Mouse (Mus musculus) brown adipose tissue, adult 24 weeks (tissue): ENCODE measurements at regions not wholly inside any gene's neighbourhood (a gene's known extent, or its start where the extent isn't known, plus 50 kb on each side); places are given as distances from the start of the nearest gene placed in this dataset.

Experiments used
- H3K27ac ChIP-seq: fragments of 200-500 bp; replicated peaks from 2 replicates; pipeline ENCODE4 v1.5.1; 2012; ENCODE audit warnings: low read depth, mild to moderate bottlenecking, low read length
- H3K4me1 ChIP-seq: fragments of 200-500 bp; 2 replicates; pipeline ENCODE4 v1.6.1; 2012; ENCODE audit warnings: low read length, mixed read lengths; ENCODE audit not compliant: control insufficient read depth, insufficient read depth, insufficient read length
- H3K4me3 ChIP-seq: fragments of 200-500 bp; 2 replicates; pipeline ENCODE4 v1.5.1; 2012; ENCODE audit warnings: low read depth, mild to moderate bottlenecking, low read length, moderate library complexity; ENCODE audit not compliant: insufficient read depth

- Histone ChIP-seq H3K27ac (no peak overlapping the region), H3K4me1 (no peaks in the 10 kb centered on the region), H3K4me3 (no peak overlapping the region)
Observed at GRCm38 (mm10) chr7:129819651-129820050, 228.0 kb downstream of the Wdr11 start.

GRCm38 (mm10) chr7:129828970-129829369 lies 237.3 kb downstream of the Wdr11 start:
- Histone ChIP-seq H3K4me3 (no peak overlapping the region), H3K27ac (no peak overlapping the region), H3K4me1 (no peaks in the 10 kb centered on the region)

DNA sequence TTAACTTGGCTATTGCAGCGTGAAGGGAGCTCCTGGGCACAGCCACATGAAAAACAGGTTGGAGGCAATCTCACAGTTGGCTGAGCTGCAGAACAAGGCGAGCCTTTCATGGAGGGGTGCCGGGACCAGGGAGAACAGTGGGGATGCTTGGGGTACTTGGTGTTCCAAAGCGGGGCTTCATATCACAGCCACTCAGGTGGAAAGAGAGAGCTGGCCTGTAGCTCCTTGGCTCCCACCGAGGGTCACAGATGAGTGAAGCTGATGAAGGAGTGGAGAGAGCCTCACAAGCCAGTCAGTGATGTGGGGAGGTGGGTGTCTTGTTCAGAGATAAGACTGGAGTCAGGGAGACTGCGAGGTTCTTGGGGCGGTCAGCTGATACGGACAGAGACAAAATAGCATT lies 241.2 kb downstream of the Wdr11 start:
- no peak overlapping the region for H3K27ac ChIP-seq
- H3K4me1 ChIP-seq, result no peaks in the 10 kb centered on the region
- no peak overlapping the region for H3K4me3 ChIP-seq

DNA sequence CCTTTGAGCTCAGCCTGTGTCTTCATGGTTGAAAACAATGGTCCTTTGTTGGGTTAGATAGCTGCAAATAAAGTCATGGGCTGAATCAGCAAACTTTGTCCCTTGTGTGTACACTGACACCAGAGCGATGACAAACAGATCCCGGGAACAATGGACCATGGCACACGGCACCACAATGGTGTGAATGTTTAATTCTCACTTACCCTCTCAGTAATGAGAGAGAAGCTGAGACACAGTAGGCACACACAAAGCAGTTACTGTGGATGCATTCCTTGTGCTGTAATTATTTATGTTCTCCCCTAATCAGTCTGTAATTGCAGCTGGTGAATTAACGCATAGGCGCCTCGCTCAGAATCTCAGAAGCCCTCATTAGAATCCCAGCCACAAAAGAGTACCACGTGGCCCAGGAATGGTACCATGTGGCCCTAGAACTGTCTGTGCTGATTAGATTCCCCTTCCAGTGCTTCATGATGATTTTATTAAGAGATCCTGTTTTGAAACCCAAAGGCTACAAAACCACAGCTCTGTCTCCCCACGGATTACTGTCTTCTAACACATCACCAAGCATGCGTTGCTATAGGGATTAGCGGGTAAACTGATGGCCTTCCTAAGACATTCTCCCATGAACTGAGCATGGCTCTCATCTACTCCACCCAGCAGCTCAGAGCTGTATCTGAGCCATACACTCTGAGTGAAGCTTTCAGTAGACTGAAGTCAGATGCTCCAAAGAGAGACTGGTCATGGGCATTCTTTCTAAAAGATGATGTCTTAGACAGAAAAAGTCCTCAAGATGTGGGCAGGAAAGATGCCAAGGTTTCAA lies 250.8 kb downstream of the Wdr11 start:
- H3K4me3 ChIP-seq, result no peak overlapping the region
- no peak overlapping the region for H3K27ac ChIP-seq
- H3K4me1 ChIP-seq, result no peaks in the 10 kb centered on the region

DNA sequence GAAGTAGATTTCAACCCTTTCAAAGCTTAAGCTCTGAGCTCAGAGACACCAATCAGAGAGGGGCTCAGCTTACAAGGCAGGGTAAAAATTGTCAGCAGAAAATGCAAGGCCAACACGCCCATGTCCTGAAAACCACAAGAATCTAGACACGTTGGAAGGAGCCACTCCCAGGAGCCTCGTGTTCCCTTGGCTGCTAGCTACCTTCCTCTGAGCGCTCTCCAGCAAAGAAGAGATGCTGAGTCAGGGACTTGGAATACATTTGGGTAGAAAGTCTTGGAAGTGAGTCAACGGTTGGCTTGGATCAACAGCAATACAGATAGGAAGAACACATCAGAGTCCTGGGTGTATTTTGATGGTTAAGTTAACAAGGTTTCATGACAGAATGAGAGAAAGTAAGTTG lies 255.5 kb downstream of the Wdr11 start:
- H3K27ac ChIP-seq, result no peak overlapping the region
- H3K4me3 ChIP-seq, result no peak overlapping the region
- H3K4me1 ChIP-seq, result no peaks in the 10 kb centered on the region

- no peak overlapping the region for H3K27ac ChIP-seq
- no peak overlapping the region for H3K4me3 ChIP-seq
- H3K4me1 ChIP-seq, result no peaks in the 10 kb centered on the region; the same call in 1 of the 2 replicates
Observed at GRCm38 (mm10) chr7:129853596-129853995, 261.9 kb downstream of the Wdr11 start.

GRCm38 (mm10) chr7:129854942-129855341 lies 263.3 kb downstream of the Wdr11 start:
- Histone ChIP-seq H3K4me3 (no peak overlapping the region), H3K4me1 (no peaks in the 10 kb centered on the region; the same call in 1 of the 2 replicates), H3K27ac (no peak overlapping the region)

- no peak overlapping the region for H3K4me3 ChIP-seq
- no peaks in the 10 kb centered on the region for H3K4me1 ChIP-seq
- H3K27ac ChIP-seq, result no peak overlapping the region
Observed at GRCm38 (mm10) chr7:129862966-129863365, 271.3 kb downstream of the Wdr11 start.

- Histone ChIP-seq H3K4me1 (no peaks in the 10 kb centered on the region), H3K4me3 (no peak overlapping the region), H3K27ac (no peak overlapping the region)
Observed at GRCm38 (mm10) chr7:129865536-129865935, 273.9 kb downstream of the Wdr11 start.

- Histone ChIP-seq H3K4me3 (no peak overlapping the region), H3K27ac (no peak overlapping the region), H3K4me1 (peaks cover 6% of the 10 kb centered on the region; the same call in 1 of the 2 replicates)
Observed at GRCm38 (mm10) chr7:129872208-129872790, 280.6 kb downstream of the Wdr11 start.

DNA sequence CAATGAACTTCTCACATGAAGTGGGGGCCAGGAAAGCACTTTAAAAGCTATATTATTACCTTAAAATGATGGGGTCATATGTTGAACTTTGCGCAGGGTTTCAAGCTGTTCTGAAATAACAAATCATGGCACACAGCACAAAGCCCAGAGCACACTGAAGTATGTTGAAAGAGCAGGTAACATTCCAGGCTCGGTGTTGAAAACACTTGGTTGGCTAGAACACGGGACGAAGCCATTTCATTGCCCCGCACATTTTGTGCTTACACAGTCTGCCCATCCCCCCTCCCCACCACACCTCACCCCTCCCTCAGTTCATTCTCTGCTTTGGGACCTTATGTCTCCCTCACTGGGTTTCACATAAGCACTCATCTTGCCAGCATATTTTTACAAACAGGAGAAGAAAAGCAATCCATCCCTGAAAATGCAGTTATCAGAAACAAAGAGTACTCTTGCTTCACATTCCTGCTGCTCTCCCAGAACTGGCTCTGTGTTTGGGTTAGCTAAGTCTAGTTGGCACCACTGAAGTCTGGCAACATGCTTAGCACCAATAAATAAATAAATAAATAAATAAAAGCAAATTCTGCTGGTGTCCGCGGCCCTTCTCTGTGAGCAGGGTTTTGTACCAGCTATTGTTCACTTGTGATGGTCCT lies 284.7 kb downstream of the Wdr11 start:
- Histone ChIP-seq H3K27ac (peak overlapping the region; percentile 51), H3K4me3 (no peak overlapping the region), H3K4me1 (peaks cover 6% of the 10 kb centered on the region; the same call in 1 of the 2 replicates)

GRCm38 (mm10) chr7:129876852-129877223 lies 285.2 kb downstream of the Wdr11 start:
- Histone ChIP-seq H3K4me1 (peaks cover 6% of the 10 kb centered on the region; the same call in 1 of the 2 replicates), H3K4me3 (no peak overlapping the region), H3K27ac (peak overlapping the region; percentile 51; the same call in 1 of the 2 replicates)

DNA sequence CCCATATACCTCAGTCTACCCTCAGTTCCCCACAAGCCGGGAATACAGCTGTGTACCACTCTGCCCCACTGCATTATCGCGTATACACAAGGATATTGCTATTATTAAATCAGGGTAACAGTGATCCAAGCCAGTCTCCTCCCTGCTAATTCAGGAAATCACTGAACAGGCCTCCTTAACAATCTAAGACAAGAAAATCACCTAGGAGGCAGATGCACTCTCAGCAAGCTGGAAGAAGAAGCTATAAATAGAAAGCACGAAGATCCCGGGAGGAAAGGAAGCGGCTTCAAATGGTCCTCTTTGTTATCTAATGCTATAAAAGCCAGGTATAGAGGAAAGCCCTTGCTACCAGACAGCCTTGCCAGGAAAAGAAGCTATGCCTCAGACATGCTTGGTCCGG lies 304.6 kb downstream of the Wdr11 start:
- Histone ChIP-seq H3K27ac (no peak overlapping the region), H3K4me3 (no peak overlapping the region), H3K4me1 (no peaks in the 10 kb centered on the region)

GRCm38 (mm10) chr7:129897511-129897910 lies 305.8 kb downstream of the Wdr11 start:
- Histone ChIP-seq H3K4me1 (no peaks in the 10 kb centered on the region), H3K4me3 (no peak overlapping the region), H3K27ac (no peak overlapping the region)

GRCm38 (mm10) chr7:129902256-129902655 lies 310.6 kb downstream of the Wdr11 start:
- Histone ChIP-seq H3K27ac (no peak overlapping the region), H3K4me1 (no peaks in the 10 kb centered on the region), H3K4me3 (no peak overlapping the region)
